Mouse (Mus musculus) myocyte (in vitro differentiated cells): Measurements from ENCODE around the gene Vgll4. TPM values are rescaled to one million over a fixed set of nuclear protein-coding genes. Genes with fewer than 3 reads are reported as not detected.

Source experiments
- H3K27me3 ChIP-seq: one replicate; pipeline ENCODE4 v1.6.1; 2011; ENCODE audit not compliant: control insufficient read depth, insufficient read depth, insufficient read length
- H3K36me3 ChIP-seq: one replicate; pipeline ENCODE4 v1.6.1; 2011; ENCODE audit not compliant: control insufficient read depth, insufficient read depth
- H3K4me2 ChIP-seq: one replicate; pipeline ENCODE4 v1.6.1; 2011; ENCODE audit warnings: low read depth, control low read depth
- H3K4me3 ChIP-seq: one replicate; pipeline ENCODE4 v1.5.1; 2011; ENCODE audit warnings: mild to moderate bottlenecking, control low read depth, moderate library complexity
- H3K79me2 ChIP-seq: one replicate; pipeline ENCODE4 v1.6.1; 2011; ENCODE audit not compliant: control insufficient read depth, insufficient read depth
- H3ac ChIP-seq: one replicate; pipeline ENCODE4 v1.6.1; 2011; ENCODE audit not compliant: control insufficient read depth, insufficient read length
- CEBPB ChIP-seq: IDR thresholded peaks from 2 replicates; pipeline ENCODE4 v1.6.1; 2011; ENCODE audit warnings: mild to moderate bottlenecking, moderate library complexity; ENCODE audit not compliant: poor library complexity, insufficient read depth, severe bottlenecking
- E2F4 ChIP-seq: IDR thresholded peaks from one replicate; pipeline ENCODE4 v1.6.1; 2011; ENCODE audit warnings: mild to moderate bottlenecking, control low read depth, moderate library complexity; ENCODE audit not compliant: insufficient read depth
- MAX ChIP-seq: IDR thresholded peaks from one replicate; pipeline ENCODE4 v1.6.1; 2011; ENCODE audit warnings: low read depth, mild to moderate bottlenecking, control low read depth
- MYOD1 ChIP-seq, 3 experiments: IDR thresholded peaks; one replicate each; pipeline ENCODE4 v1.6.1; 2011; ENCODE audit warnings: control low read depth in 2 of 3, low read depth in 2 of 3, mild to moderate bottlenecking in 2 of 3, moderate library complexity in 1 of 3; ENCODE audit not compliant: insufficient read length in 2 of 3, control insufficient read depth in 1 of 3
- MYOG ChIP-seq, 3 experiments: IDR thresholded peaks; one replicate each; pipeline ENCODE4 v1.6.1; 2011; ENCODE audit warnings: control low read depth in 2 of 3, low read depth in 2 of 3, mild to moderate bottlenecking in 2 of 3; ENCODE audit not compliant: insufficient read length in 2 of 3, control insufficient read depth in 1 of 3, insufficient read depth in 1 of 3
- POLR2A ChIP-seq: IDR thresholded peaks from one replicate; pipeline ENCODE4 v1.6.1; 2011; ENCODE audit warnings: low read depth, mild to moderate bottlenecking, control low read depth, moderate library complexity; ENCODE audit not compliant: insufficient read length
- POLR2AphosphoS2 ChIP-seq: IDR thresholded peaks from one replicate; pipeline ENCODE4 v1.6.1; 2011; ENCODE audit warnings: low read depth, control low read depth; ENCODE audit not compliant: insufficient read length
- REST ChIP-seq: IDR thresholded peaks from one replicate; pipeline ENCODE4 v1.6.1; 2011; ENCODE audit warnings: mild to moderate bottlenecking, control low read depth, moderate library complexity; ENCODE audit not compliant: insufficient read depth, insufficient read length
- SRF ChIP-seq: IDR thresholded peaks from one replicate; pipeline ENCODE4 v1.6.1; 2011; ENCODE audit warnings: low read depth; ENCODE audit not compliant: control insufficient read depth, insufficient read length
- TCF12 ChIP-seq: IDR thresholded peaks from one replicate; pipeline ENCODE4 v1.6.1; 2011; ENCODE audit warnings: mild to moderate bottlenecking, control low read depth; ENCODE audit not compliant: poor library complexity, insufficient read depth, severe bottlenecking
- TCF3 ChIP-seq: IDR thresholded peaks from one replicate; pipeline ENCODE4 v1.6.1; 2011; ENCODE audit warnings: low read depth, control low read depth; ENCODE audit not compliant: insufficient read length
- USF1 ChIP-seq: IDR thresholded peaks from one replicate; pipeline ENCODE4 v1.6.1; 2011; ENCODE audit warnings: low read depth, mild to moderate bottlenecking, control low read depth, moderate library complexity
- polyA plus RNA-seq: library from polyadenylated mRNA; unstranded; fragments of >200 nt; fragmentation: generic; extraction: Trizol; gene quantifications from one replicate; pipeline ENCODE4 v1.2.1, GENCODE M21; 2012; ENCODE audit warnings: missing spikeins

Vgll4 gene
- polyA plus RNA-seq, 1 experiment, result 21.1 TPM

- H3K4me3 ChIP-seq, result no peak overlapping the region
These were observed 108.9 kb downstream of the Vgll4 start for GRCm38 (mm10) chr6:114860677-114861568.

DNA sequence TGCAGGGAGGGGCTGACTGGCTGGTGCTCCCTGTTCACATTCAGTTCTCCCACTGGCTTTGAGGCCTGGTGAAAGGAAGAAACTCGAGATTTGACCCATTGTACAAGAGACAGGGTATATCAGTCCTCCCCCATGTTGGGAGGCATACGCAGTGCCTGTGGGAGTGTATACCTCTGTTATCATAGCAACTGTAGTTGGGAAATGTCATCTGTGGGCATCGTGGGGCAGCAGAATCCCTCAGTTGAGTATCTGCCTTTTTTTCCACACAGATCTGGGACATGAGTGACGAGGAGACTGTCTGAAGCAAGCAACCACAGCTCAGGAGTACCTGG lies 111.1 kb downstream of the Vgll4 start:
- H3K36me3 ChIP-seq, result peaks cover 12% of the 10 kb centered on the region
- H3K79me2 ChIP-seq, result peaks cover 10% of the 10 kb centered on the region
- no peak overlapping the region for H3ac ChIP-seq
- no peak overlapping the region for H3K4me3 ChIP-seq
- H3K27me3 ChIP-seq, result no peaks in the 10 kb centered on the region
- TF ChIP-seq REST, result no peak
- no peak overlapping the region for H3K4me2 ChIP-seq

More at GRCm38 (mm10) chr6:114860677-114861568, 108.9 kb downstream of the Vgll4 start:
- H3K4me2 ChIP-seq, result peak overlapping the region; percentile 36
- no peak for TF ChIP-seq POLR2AphosphoS2
- TF ChIP-seq MYOD1 (IDR thresholded peaks at IDR 0.05; ENCODE audit: control insufficient read depth in 1 of 3, insufficient read length in 2 of 3, low read depth in 2 of 3), result peak in 2 of 3 experiments; percentile 68 to 76
- TF ChIP-seq POLR2A, result peak; percentile 6
- TF ChIP-seq MYOG (IDR thresholded peaks at IDR 0.05; ENCODE audit: control insufficient read depth in 1 of 3, insufficient read depth in 1 of 3, insufficient read length in 2 of 3, low read depth in 2 of 3), result peak in 2 of 3 experiments; percentile 64 to 73
- peaks cover 16% of the 10 kb centered on the region for H3K79me2 ChIP-seq
- no peak overlapping the region for H3ac ChIP-seq
- no peaks in the 10 kb centered on the region for H3K27me3 ChIP-seq
- peaks cover 13% of the 10 kb centered on the region for H3K36me3 ChIP-seq

- Histone ChIP-seq H3K4me3 (no peak overlapping the region), H3K36me3 (peaks cover 7% of the 10 kb centered on the region), H3K27me3 (no peaks in the 10 kb centered on the region), H3K4me2 (no peak overlapping the region), H3ac (no peak overlapping the region), H3K79me2 (peaks cover 4% of the 10 kb centered on the region)
- no peak for TF ChIP-seq E2F4
- no peak for TF ChIP-seq REST
- TF ChIP-seq MYOG (IDR thresholded peaks at IDR 0.05; ENCODE audit: control insufficient read depth in 1 of 3, insufficient read depth in 1 of 3, insufficient read length in 2 of 3, low read depth in 2 of 3), result no peak
- no peak for TF ChIP-seq TCF12
- TF ChIP-seq SRF, result no peak
- TF ChIP-seq MAX, result no peak
- no peak for TF ChIP-seq MYOD1 (IDR thresholded peaks at IDR 0.05; ENCODE audit: control insufficient read depth in 1 of 3, insufficient read length in 2 of 3, low read depth in 2 of 3)
- no peak for TF ChIP-seq POLR2AphosphoS2
- no peak for TF ChIP-seq TCF3
- TF ChIP-seq USF1, result no peak
- no peak for TF ChIP-seq CEBPB
These were observed 111.6 kb downstream of the Vgll4 start for GRCm38 (mm10) chr6:114857996-114858721.

GRCm38 (mm10) chr6:114856501-114856900 lies 113.3 kb downstream of the Vgll4 start:
- Histone ChIP-seq H3ac (no peak overlapping the region), H3K4me2 (no peak overlapping the region), H3K27me3 (no peaks in the 10 kb centered on the region), H3K36me3 (peaks cover 4% of the 10 kb centered on the region), H3K79me2 (no peaks in the 10 kb centered on the region), H3K4me3 (no peak overlapping the region)
- TF ChIP-seq POLR2A (no peak), E2F4 (no peak), CEBPB (no peak), SRF (no peak), MYOD1 (IDR thresholded peaks at IDR 0.05; ENCODE audit: control insufficient read depth in 1 of 3, insufficient read length in 2 of 3, low read depth in 2 of 3) (no peak), POLR2AphosphoS2 (no peak), TCF3 (no peak), MYOG (IDR thresholded peaks at IDR 0.05; ENCODE audit: control insufficient read depth in 1 of 3, insufficient read depth in 1 of 3, insufficient read length in 2 of 3, low read depth in 2 of 3) (no peak), REST (no peak), TCF12 (no peak), MAX (no peak), USF1 (no peak)

DNA sequence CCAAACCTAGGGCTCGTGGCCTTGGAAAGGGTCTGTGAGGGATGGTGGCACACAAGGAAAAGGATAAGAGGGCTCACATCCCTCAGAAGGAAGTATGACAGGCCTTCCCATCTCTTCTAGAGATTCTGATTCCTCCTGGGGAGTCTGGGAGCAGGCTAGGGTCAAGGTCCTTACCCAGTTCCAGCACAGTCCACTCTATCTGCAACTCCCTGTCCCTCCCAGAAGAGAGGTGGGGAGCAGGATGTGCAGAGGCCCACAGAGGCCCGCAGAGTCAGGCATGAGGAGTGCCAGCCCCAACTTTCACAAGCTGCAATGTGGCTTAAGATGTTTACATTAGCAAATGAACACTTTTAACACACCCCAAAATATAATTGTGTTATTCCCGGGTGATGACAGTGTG lies 114.2 kb downstream of the Vgll4 start:
- H3K27me3 ChIP-seq, result no peaks in the 10 kb centered on the region
- no peak overlapping the region for H3ac ChIP-seq
- H3K4me2 ChIP-seq, result no peak overlapping the region
- TF ChIP-seq POLR2A, result no peak
- no peak for TF ChIP-seq TCF3
- no peak for TF ChIP-seq POLR2AphosphoS2
- no peak for TF ChIP-seq E2F4
- TF ChIP-seq CEBPB, result no peak
- no peak for TF ChIP-seq REST
- TF ChIP-seq TCF12, result no peak
- TF ChIP-seq USF1, result no peak
- no peak for TF ChIP-seq MYOD1 (IDR thresholded peaks at IDR 0.05; ENCODE audit: control insufficient read depth in 1 of 3, insufficient read length in 2 of 3, low read depth in 2 of 3)
- no peak for TF ChIP-seq SRF
- no peak for TF ChIP-seq MYOG (IDR thresholded peaks at IDR 0.05; ENCODE audit: control insufficient read depth in 1 of 3, insufficient read depth in 1 of 3, insufficient read length in 2 of 3, low read depth in 2 of 3)
- TF ChIP-seq MAX, result no peak
- H3K4me3 ChIP-seq, result no peak overlapping the region
- H3K79me2 ChIP-seq, result no peaks in the 10 kb centered on the region
- peaks cover 4% of the 10 kb centered on the region for H3K36me3 ChIP-seq
